In genomic region chr15:102082148-102082547, GRCm38 (mm10) we compare ENCODE assay signal across 25 mouse cellular contexts. TPM values are rescaled to one million over a fixed set of nuclear protein-coding genes. Genes with fewer than 3 reads are reported as not detected.
DNase-seq lines count a peak whose midpoint lies in the region; ATAC-seq and TF ChIP-seq lines count a peak whose summit lies in the region.
"Had no signal": no experiment of that assay in that cellular context is flagged by ENCODE, and none has a peak within 500 bp of the region (broad histone marks: within the 10 kb centered on the region; RNA-seq: fewer than 3 reads in every experiment).

No protein-coding gene starts in this region.

- no peak overlapping the region for H3K27ac ChIP-seq in kidney, embryonic 15.5 days
- H3K27ac ChIP-seq in CH12.LX (ENCODE audit: insufficient read depth, low read depth): no peak overlapping the region
- H3K27ac ChIP-seq: embryonic facial prominence, embryonic 13.5 days; forebrain, embryonic 12.5 days; heart, adult 2 months; heart, embryonic 15.5 days; hindbrain, embryonic 10.5 days had no signal

- intact Hi-C loops in heart, postnatal 36 days (cut with DNase I): no loop called here

- 0 out of 2 replicates have a peak, but pooled peaks have one; percentile 20 for TF ChIP-seq POLR2A in CH12.LX (IDR thresholded peaks at IDR 0.05; ENCODE audit: low read depth, low read length)

- H3K4me3 ChIP-seq in kidney, embryonic 15.5 days (replicated peaks): no peak overlapping the region
- H3K4me3 ChIP-seq in CH12.LX (replicated peaks in 1 of 3; ENCODE audit: low read depth in 2 of 3, low read length in 2 of 3, poor library complexity in 1 of 3): no peak overlapping the region
- H3K4me3 ChIP-seq: embryonic facial prominence, embryonic 13.5 days; forebrain, embryonic 12.5 days; heart, adult 2 months; heart, embryonic 15.5 days; hindbrain, embryonic 10.5 days had no signal

- H3K9me3 ChIP-seq in kidney, embryonic 15.5 days (replicated peaks): no peaks in the 10 kb centered on the region
- no peaks in the 10 kb centered on the region for H3K9me3 ChIP-seq in CH12.LX (replicated peaks; ENCODE audit: low read length)
- H3K9me3 ChIP-seq: embryonic facial prominence, embryonic 13.5 days; forebrain, embryonic 12.5 days; heart, embryonic 15.5 days; hindbrain, embryonic 10.5 days had no signal

- no peak overlapping the region for H3K9ac ChIP-seq in kidney, embryonic 15.5 days
- no peak overlapping the region for H3K9ac ChIP-seq in CH12.LX (ENCODE audit: insufficient read depth, low read depth)
- H3K9ac ChIP-seq: embryonic facial prominence, embryonic 13.5 days; forebrain, embryonic 12.5 days; heart, embryonic 15.5 days had no signal

- WGBS in kidney, embryonic 15.5 days: 82% methylated on average over 4 of the region's 4 CpGs

- TF ChIP-seq RAD21 in CH12.LX (IDR thresholded peaks at IDR 0.05; ENCODE audit: low read depth, low read length): no peak

- peaks cover 67% of the 10 kb centered on the region for H3K36me3 ChIP-seq in kidney, embryonic 15.5 days
- H3K36me3 ChIP-seq in CH12.LX (replicated peaks in 1 of 2; ENCODE audit: control insufficient read depth in 1 of 2, insufficient read depth in 1 of 2, low read length in 1 of 2): peaks cover 53 to 92% of the 10 kb centered on the region in 2 experiments

- no peaks in the 10 kb centered on the region for H3K27me3 ChIP-seq in kidney, embryonic 15.5 days
- H3K27me3 ChIP-seq in CH12.LX (replicated peaks): no peaks in the 10 kb centered on the region
- H3K27me3 ChIP-seq: embryonic facial prominence, embryonic 13.5 days; forebrain, embryonic 12.5 days; heart, embryonic 15.5 days; Patski had no signal

- H3K79me2 ChIP-seq in CH12.LX (replicated peaks; ENCODE audit: control insufficient read depth, extremely low read depth, insufficient read depth, poor library complexity, severe bottlenecking): peaks cover 87% of the 10 kb centered on the region

- in situ Hi-C loops in CH12.LX (cut with MboI; ENCODE audit: low pct_ligation_motif_present, low pct_unique_long_range_greater_than_20kb, low sequenced_read_pairs): no loop called here

- no peak for TF ChIP-seq EP300 in CH12.LX (IDR thresholded peaks at IDR 0.05; ENCODE audit: low read length)

- no peak for ATAC-seq in kidney, embryonic 15.5 days (replicated peaks; ENCODE audit: low FRiP score)
- ATAC-seq: activated CD4-positive, CD25-positive, alpha-beta regulatory T cell, adult 4 months; CD4-positive, CD25-positive, alpha-beta regulatory T cell, adult 4 months; forebrain, embryonic 16.5 days; Patski had no signal

- dilution Hi-C loops in CH12.LX (cut with MboI; ENCODE audit: extremely low pct_ligation_motif_present, extremely low pct_unique_long_range_greater_than_20kb, low sequenced_read_pairs): no loop called here

- DNase-seq in heart, adult 11 months: peak; percentile 79
- DNase-seq in heart, postnatal 36 days: no peak
- DNase-seq in kidney, adult 8-10 months: peak; percentile 64 to 65
- DNase-seq in CH12.LX (ENCODE audit: extremely low read depth): no peak
- DNase-seq in kidney, postnatal 14 days: peak; percentile 46
- DNase-seq in cerebellum, adult 9-10 months: no peak
- DNase-seq in thymus, adult 18-20 months: no peak
- DNase-seq: adrenal gland, postnatal 14 days; B cell, adult 2 months; cerebellum, adult 11-12 months; cerebellum, adult 9-11 months; cerebellum, postnatal 36 days; gastrocnemius, postnatal 10 days; heart, adult 2 months; heart, postnatal 14 days had no signal

- no peak for TF ChIP-seq CTCF in CH12.LX (conservative IDR thresholded peaks at IDR 0.05 in 1 of 2, IDR thresholded peaks at IDR 0.05 in 1 of 2; ENCODE audit: low read depth in 2 of 2, low read length in 2 of 2)

- H3K4me2 ChIP-seq in kidney, embryonic 15.5 days: no peak overlapping the region
- H3K4me2 ChIP-seq in CH12.LX (ENCODE audit: insufficient read depth, low read depth, poor library complexity, severe bottlenecking): no peak overlapping the region
- H3K4me2 ChIP-seq: embryonic facial prominence, embryonic 13.5 days; forebrain, embryonic 12.5 days; heart, embryonic 11.5 days; heart, embryonic 15.5 days had no signal

- peaks cover 8% of the 10 kb centered on the region for H3K4me1 ChIP-seq in kidney, embryonic 15.5 days
- H3K4me1 ChIP-seq in CH12.LX (ENCODE audit: control insufficient read depth in 1 of 2, insufficient read depth in 2 of 2): peaks cover 7 to 57% of the 10 kb centered on the region in 2 experiments
- H3K4me1 ChIP-seq: embryonic facial prominence, embryonic 13.5 days; forebrain, embryonic 12.5 days; hindbrain, embryonic 10.5 days had no signal

TF ChIP-seq in CH12.LX, 34 proteins besides CTCF, POLR2A, EP300 and RAD21:
- no peak for TF ChIP-seq RCOR1 (conservative IDR thresholded peaks at IDR 0.05; ENCODE audit: low read depth, low read length)
- no peak for TF ChIP-seq IRF4 (IDR thresholded peaks at IDR 0.05; ENCODE audit: low read depth, low read length)
- no peak for TF ChIP-seq ELF1 (IDR thresholded peaks at IDR 0.05; ENCODE audit: low read depth, low read length)
- TF ChIP-seq UBTF (IDR thresholded peaks at IDR 0.05; ENCODE audit: low read depth, low read length): no peak
- TF ChIP-seq ZC3H11A (IDR thresholded peaks at IDR 0.05; ENCODE audit: low read depth, low read length): no peak
- no peak for TF ChIP-seq MAFK (IDR thresholded peaks at IDR 0.05; ENCODE audit: insufficient replicate concordance, low read length)
- TF ChIP-seq SMC3 (IDR thresholded peaks at IDR 0.05; ENCODE audit: low read depth, low read length): no peak
- TF ChIP-seq BHLHE40 (IDR thresholded peaks at IDR 0.05; ENCODE audit: low read depth, low read length): no peak
TF ChIP-seq in CH12.LX: peak in this region for 0.

RNA-seq across cellular contexts. Expression of gene Eif4b, which starts 8.6 kb away (rescaled TPM):
- total RNA-seq in heart, postnatal 36 days (2021): 100 to 1,000 TPM; 149 to 165 TPM
- 127 and 130 TPM in 2 replicates for polyA plus RNA-seq in kidney, embryonic 15.5 days (2015; fragmentation: Nextera tagmentation; extraction: Ambion mirVana)
- total RNA-seq in CH12.LX (2012; rRNA removed) (507 and 555 TPM in 2 replicates), CH12.LX (2014; rRNA removed) (492 and 536 TPM in 2 replicates)
- polyA plus RNA-seq in CH12.LX (2012; ENCODE audit: insufficient read length, low read depth): 652 and 950 TPM in 2 replicates

RNA-seq across cellular contexts. Expression of gene Tns2, which starts 18.1 kb away (rescaled TPM):
- 100 to 1,000 TPM; 128 to 129 TPM for total RNA-seq in heart, postnatal 36 days (2021)
- polyA plus RNA-seq in kidney, embryonic 15.5 days (2015; fragmentation: Nextera tagmentation; extraction: Ambion mirVana): 39.7 and 48.4 TPM in 2 replicates
- total RNA-seq in CH12.LX (2012; rRNA removed) (0.08 and 0.13 TPM in 2 replicates), CH12.LX (2014; rRNA removed) (not detected in 2 replicates)
- 0.34 and 0.49 TPM in 2 replicates for polyA plus RNA-seq in CH12.LX (2012; ENCODE audit: insufficient read length, low read depth)

RNA-seq across cellular contexts. Expression of gene Spryd3, which starts 53.9 kb away (rescaled TPM):
- 10 to 100 TPM; 14.8 to 14.9 TPM for total RNA-seq in heart, postnatal 36 days (2021)
- polyA plus RNA-seq in kidney, embryonic 15.5 days (2015; fragmentation: Nextera tagmentation; extraction: Ambion mirVana): 18.0 and 18.4 TPM in 2 replicates
- 21.6 and 24.7 TPM in 2 replicates for total RNA-seq in CH12.LX (2012; rRNA removed)
- 19.6 and 21.5 TPM in 2 replicates for total RNA-seq in CH12.LX (2014; rRNA removed)
- 25.7 and 33.5 TPM in 2 replicates for polyA plus RNA-seq in CH12.LX (2012; ENCODE audit: insufficient read length, low read depth)

RNA-seq across cellular contexts. Expression of gene Krt18, which starts 54.2 kb away (rescaled TPM):
- total RNA-seq in heart, postnatal 36 days (2021): 1 to 10 TPM; 2.5 to 5.1 TPM
- 176 and 180 TPM in 2 replicates for polyA plus RNA-seq in kidney, embryonic 15.5 days (2015; fragmentation: Nextera tagmentation; extraction: Ambion mirVana)
- total RNA-seq in CH12.LX (2012; rRNA removed) (0.13 and 0.21 TPM in 2 replicates), CH12.LX (2014; rRNA removed) (not detected in 2 replicates)
- polyA plus RNA-seq in CH12.LX (2012; ENCODE audit: insufficient read length, low read depth): not detected in 2 replicates
- polyA plus RNA-seq: activated CD4-positive, CD25-positive, alpha-beta regulatory T cell, adult 4 months had no signal

Comparison
In these comparisons a context has a peak if more than half of its experiments do, and no peak if none do; other contexts are left out.
1. DNase-seq: peak in heart, adult 11 months (single experiment), kidney, adult 8-10 months (2 of 2) and kidney, postnatal 14 days (single experiment); none in heart, postnatal 36 days (0 of 2), CH12.LX (single experiment), cerebellum, adult 9-10 months (single experiment) and thymus, adult 18-20 months (0 of 2).
2. RNA of gene Tns2, which starts 18.1 kb away (total RNA-seq): 128 to 129 TPM in heart, postnatal 36 days; 0.08 to 0.13 TPM in CH12.LX; every median in the first group is over 100 times any median in the second.